Mouse (Mus musculus) cerebellum, postnatal 25 days (tissue): ENCODE data around the gene Ovca2.
A peak's percentile ranks its signal among the peaks of the same experiment; 100 is the strongest.
"Not testable (repeated sequence)": the region's sequence is repeated elsewhere in the genome, so short reads cannot be mapped to it uniquely, and the experiment has no call there.

Source experiments
- DNase-seq, 2 experiments: peaks; one replicate each; pipeline ENCODE4 v3.0.0; 2021; ENCODE audit warnings: mixed read lengths in 2 of 2

Gene Ovca2

GRCm38 (mm10) chr11:75194850-75195461 lies 16.3 kb upstream of the Ovca2 start:
- peak; percentile 83 to 88 for DNase-seq

GRCm38 (mm10) chr11:75194121-75194849 lies 15.7 kb upstream of the Ovca2 start:
- no peak for DNase-seq

- peak; percentile 87 to 91 for DNase-seq
Measured at GRCm38 (mm10) chr11:75193256-75194071, 14.8 kb upstream of the Ovca2 start, which contains the start of gene Rtn4rl1. Gene Rtn4rl1 (plus strand): TSS chr11:75193783.

- peak; percentile 90 to 94 for DNase-seq
Measured at GRCm38 (mm10) chr11:75192336-75193214, 13.9 kb upstream of the Ovca2 start.

GRCm38 (mm10) chr11:75191841-75192240 lies 13.2 kb upstream of the Ovca2 start:
- DNase-seq, result peak in 1 of 2 experiments; percentile 45

- peak in 1 of 2 experiments; percentile 17 for DNase-seq
Measured at GRCm38 (mm10) chr11:75190905-75191441, 12.3 kb upstream of the Ovca2 start, which contains the start of gene Dph1. Gene Dph1 (minus strand): TSS chr11:75191241.

GRCm38 (mm10) chr11:75190371-75190724 lies 11.7 kb upstream of the Ovca2 start:
- peak; percentile 82 to 91 for DNase-seq

GRCm38 (mm10) chr11:75189713-75190370 lies 11.2 kb upstream of the Ovca2 start:
- peak in 1 of 2 experiments; percentile 17 for DNase-seq

- no peak for DNase-seq
Measured at GRCm38 (mm10) chr11:75184986-75185385, 6.4 kb upstream of the Ovca2 start.

GRCm38 (mm10) chr11:75184573-75184972 lies 5.9 kb upstream of the Ovca2 start:
- no peak for DNase-seq

- no peak for DNase-seq
Measured at GRCm38 (mm10) chr11:75183917-75184570, 5.4 kb upstream of the Ovca2 start.

GRCm38 (mm10) chr11:75178011-75178410 lies 624 bp downstream of the Ovca2 start:
- no peak for DNase-seq

- DNase-seq, result not testable (repeated sequence)
Measured at GRCm38 (mm10) chr11:75174574-75174973, 4.1 kb downstream of the Ovca2 start.

- no peak for DNase-seq
Measured at GRCm38 (mm10) chr11:75173799-75174165, 4.9 kb downstream of the Ovca2 start.

GRCm38 (mm10) chr11:75173095-75173798 lies 5.4 kb downstream of the Ovca2 start:
- DNase-seq, result peak; percentile 92 to 94

- DNase-seq, result peak; percentile 42 to 69
Measured at GRCm38 (mm10) chr11:75172151-75173094, 6.2 kb downstream of the Ovca2 start.

GRCm38 (mm10) chr11:75171186-75171865 lies 7.3 kb downstream of the Ovca2 start:
- DNase-seq, result peak in 1 of 2 experiments; percentile 56

GRCm38 (mm10) chr11:75170136-75170751 lies 8.4 kb downstream of the Ovca2 start:
- peak; percentile 98 for DNase-seq
